Comparison of ENCODE assay signal across 8 mouse cellular contexts in genomic region chrX:150458136-150458535, GRCm38 (mm10). TPM values are rescaled to one million over a fixed set of nuclear protein-coding genes. Genes with fewer than 3 reads are reported as not detected.
DNase-seq lines count a peak whose midpoint lies in the region; ATAC-seq and TF ChIP-seq lines count a peak whose summit lies in the region.

No protein-coding gene starts in this region.

- in situ Hi-C loops in CH12.LX (cut with MboI; ENCODE audit: low pct_ligation_motif_present, low pct_unique_long_range_greater_than_20kb, low sequenced_read_pairs) = no loop called here

- H3K4me2 ChIP-seq in CH12.LX (ENCODE audit: insufficient read depth, low read depth, poor library complexity, severe bottlenecking) = peak overlapping the region; percentile 61; the same call in 1 of the 2 replicates
- peak overlapping the region; percentile 37 for H3K4me2 ChIP-seq in forebrain, embryonic 14.5 days (ENCODE audit: low read length)
- peak overlapping the region; percentile 41 for H3K4me2 ChIP-seq in liver, embryonic 15.5 days

- H3K4me1 ChIP-seq in CH12.LX (ENCODE audit: control insufficient read depth in 1 of 2, insufficient read depth in 2 of 2) = no peaks in the 10 kb centered on the region
- H3K4me1 ChIP-seq in forebrain, embryonic 14.5 days (ENCODE audit: control insufficient read depth, insufficient read depth, low read length) = no peaks in the 10 kb centered on the region
- peaks cover 8% of the 10 kb centered on the region for H3K4me1 ChIP-seq in liver, embryonic 15.5 days (replicated peaks)

- no peak for DNase-seq in frontal cortex, postnatal 10 days (ENCODE audit: low spot score in 2 of 2)
- DNase-seq in CH12.LX (ENCODE audit: extremely low read depth) = peak; percentile 9
- DNase-seq in forebrain, embryonic 14.5 days (ENCODE audit: low spot score) = no peak
- no peak for DNase-seq in retina, postnatal 1 day
- no peak for DNase-seq in right cerebral cortex, postnatal 36 days (ENCODE audit: low spot score in 2 of 2)
- DNase-seq in lung, postnatal 10 days = no peak

- dilution Hi-C loops in CH12.LX (cut with MboI; ENCODE audit: extremely low pct_ligation_motif_present, extremely low pct_unique_long_range_greater_than_20kb, low sequenced_read_pairs) = no loop called here

- 0 out of 2 replicates have a peak, but pooled peaks cover 2% of the 10 kb centered on the region for H3K79me2 ChIP-seq in CH12.LX (replicated peaks; ENCODE audit: control insufficient read depth, extremely low read depth, insufficient read depth, poor library complexity, severe bottlenecking)

- no peak overlapping the region for H3K27ac ChIP-seq in CH12.LX (ENCODE audit: insufficient read depth, low read depth)
- H3K27ac ChIP-seq in forebrain, embryonic 14.5 days (ENCODE audit: low read depth, low read length) = no peak overlapping the region
- H3K27ac ChIP-seq in liver, embryonic 15.5 days (replicated peaks) = no peak overlapping the region

- no peak for TF ChIP-seq POLR2A in CH12.LX (IDR thresholded peaks at IDR 0.05; ENCODE audit: low read depth, low read length)

- WGBS in forebrain, embryonic 14.5 days = 48% methylated on average over 3 of the region's 3 CpGs
- WGBS in liver, embryonic 15.5 days (ENCODE audit: insufficient replicate concordance) = 48% methylated on average over 3 of the region's 3 CpGs

- H3K4me3 ChIP-seq in CH12.LX (replicated peaks in 1 of 3; ENCODE audit: low read depth in 2 of 3, low read length in 2 of 3, poor library complexity in 1 of 3) = peak overlapping the region; percentile 4 to 54 (median 29)
- peak overlapping the region; percentile 37 for H3K4me3 ChIP-seq in forebrain, embryonic 14.5 days (ENCODE audit: low read depth, low read length)
- peak overlapping the region; percentile 66 for H3K4me3 ChIP-seq in liver, embryonic 15.5 days (replicated peaks)

- H3K27me3 ChIP-seq in CH12.LX (replicated peaks) = no peaks in the 10 kb centered on the region
- no peaks in the 10 kb centered on the region for H3K27me3 ChIP-seq in forebrain, embryonic 14.5 days (replicated peaks; ENCODE audit: control insufficient read depth, insufficient read depth, low read length)
- no peaks in the 10 kb centered on the region for H3K27me3 ChIP-seq in liver, embryonic 15.5 days

- TF ChIP-seq EP300 in CH12.LX (IDR thresholded peaks at IDR 0.05; ENCODE audit: low read length) = no peak

- TF ChIP-seq CTCF in CH12.LX (conservative IDR thresholded peaks at IDR 0.05 in 1 of 2, IDR thresholded peaks at IDR 0.05 in 1 of 2; ENCODE audit: low read depth in 2 of 2, low read length in 2 of 2) = no peak

- H3K9me3 ChIP-seq in CH12.LX (replicated peaks; ENCODE audit: low read length) = no peaks in the 10 kb centered on the region
- H3K9me3 ChIP-seq in forebrain, embryonic 14.5 days (replicated peaks; ENCODE audit: control insufficient read depth, low read length) = no peaks in the 10 kb centered on the region
- no peaks in the 10 kb centered on the region for H3K9me3 ChIP-seq in liver, embryonic 15.5 days (replicated peaks)

- ATAC-seq in frontal cortex, adult (ENCODE audit: low TSS enrichment) = 0 out of 2 replicates have a peak, but pooled peaks have one; percentile 26
- ATAC-seq in forebrain, embryonic 14.5 days = peak; percentile 47; the same call in 1 of the 2 replicates
- no peak for ATAC-seq in liver, embryonic 15.5 days (ENCODE audit: insufficient read depth)

- TF ChIP-seq RAD21 in CH12.LX (IDR thresholded peaks at IDR 0.05; ENCODE audit: low read depth, low read length) = no peak

- H3K36me3 ChIP-seq in CH12.LX (replicated peaks in 1 of 2; ENCODE audit: control insufficient read depth in 1 of 2, insufficient read depth in 1 of 2, low read length in 1 of 2) = no peaks in the 10 kb centered on the region
- no peaks in the 10 kb centered on the region for H3K36me3 ChIP-seq in forebrain, embryonic 14.5 days (ENCODE audit: control insufficient read depth, insufficient read depth, low read length)
- no peaks in the 10 kb centered on the region for H3K36me3 ChIP-seq in liver, embryonic 15.5 days (replicated peaks)

- H3K9ac ChIP-seq in CH12.LX (ENCODE audit: insufficient read depth, low read depth) = peak overlapping the region; percentile 56; the same call in 1 of the 2 replicates
- 0 out of 2 replicates have a peak overlapping the region, but pooled peaks have one; percentile 6 for H3K9ac ChIP-seq in forebrain, embryonic 14.5 days (ENCODE audit: low read length)
- H3K9ac ChIP-seq in liver, embryonic 15.5 days = no peak overlapping the region

TF ChIP-seq in CH12.LX, 34 proteins besides CTCF, POLR2A, EP300 and RAD21:
- TF ChIP-seq KAT2A (IDR thresholded peaks at IDR 0.05; ENCODE audit: insufficient replicate concordance, low read length) = no peak
- TF ChIP-seq BHLHE40 (IDR thresholded peaks at IDR 0.05; ENCODE audit: low read depth, low read length) = peak; percentile 63

RNA-seq across cellular contexts. Expression of gene Tmem29, which starts 0.8 kb away (rescaled TPM):
- total RNA-seq in CH12.LX (2012; rRNA removed) (13.0 and 17.9 TPM in 2 replicates), CH12.LX (2014; rRNA removed) (57.0 and 57.2 TPM in 2 replicates)
- polyA plus RNA-seq in CH12.LX (2012; ENCODE audit: insufficient read length, low read depth) = 38.3 and 45.0 TPM in 2 replicates
- 59.9 and 61.0 TPM in 2 replicates for polyA plus RNA-seq in forebrain, embryonic 14.5 days (2014; fragmentation: Nextera tagmentation; extraction: Ambion mirVana)
- polyA plus RNA-seq in liver, embryonic 15.5 days (2015; fragmentation: Nextera tagmentation; extraction: Ambion mirVana) = 12.3 and 13.4 TPM in 2 replicates
